Mouse (Mus musculus) MEL (cell line): ENCODE results near the gene Gm49325.

ENCODE experiments used
- CHD1 ChIP-seq: IDR thresholded peaks from 2 replicates; pipeline ENCODE4 v1.6.1; 2012; ENCODE audit warnings: low read depth, mild to moderate bottlenecking, inconsistent platforms, low read length, improper control_type of control experiment
- CTCF ChIP-seq, 3 experiments: IDR thresholded peaks in 2 of 3; conservative IDR thresholded peaks in 1 of 3; 2 replicates each; pipeline ENCODE4 v1.5.1; 2011 to 2012; ENCODE audit warnings: low read length in 3 of 3, low read depth in 2 of 3, mild to moderate bottlenecking in 2 of 3, improper control_type of control experiment in 1 of 3, inconsistent platforms in 1 of 3, mixed read lengths in 1 of 3, moderate library complexity in 1 of 3; ENCODE audit not compliant: control insufficient read depth in 1 of 3, insufficient read depth in 1 of 3, poor library complexity in 1 of 3, severe bottlenecking in 1 of 3
- E2F4 ChIP-seq: IDR thresholded peaks from 2 replicates; pipeline ENCODE4 v1.6.1; 2011; ENCODE audit warnings: low read depth, low read length, improper control_type of control experiment, borderline replicate concordance
- EP300 ChIP-seq, 2 experiments: IDR thresholded peaks; 2 replicates each; pipeline ENCODE4 v1.6.1; 2011; ENCODE audit warnings: improper control_type of control experiment in 2 of 2, low read length in 2 of 2, low read depth in 1 of 2, mild to moderate bottlenecking in 1 of 2
- GABPA ChIP-seq: IDR thresholded peaks from 2 replicates; pipeline ENCODE4 v1.6.1; 2012; ENCODE audit warnings: low read depth, mild to moderate bottlenecking, inconsistent platforms, low read length, improper control_type of control experiment, moderate library complexity
- MAX ChIP-seq: IDR thresholded peaks from 2 replicates; pipeline ENCODE4 v1.6.1; 2011; ENCODE audit warnings: low read length, improper control_type of control experiment
- POLR2A ChIP-seq, 2 experiments: IDR thresholded peaks; 2 replicates each; pipeline ENCODE4 v1.6.1; 2011 to 2012; ENCODE audit warnings: low read length in 2 of 2, mild to moderate bottlenecking in 2 of 2, control low read depth in 1 of 2, improper control_type of control experiment in 1 of 2, low read depth in 1 of 2, moderate library complexity in 1 of 2; ENCODE audit not compliant: control insufficient read depth in 1 of 2, insufficient read depth in 1 of 2, poor library complexity in 1 of 2
- RCOR1 ChIP-seq: IDR thresholded peaks from 2 replicates; pipeline ENCODE4 v1.6.1; 2012; ENCODE audit warnings: low read depth, mild to moderate bottlenecking, inconsistent platforms, low read length, improper control_type of control experiment

- TF ChIP-seq RCOR1, result no peak
- TF ChIP-seq POLR2A (IDR thresholded peaks at IDR 0.05; ENCODE audit: control insufficient read depth in 1 of 2, insufficient read depth in 1 of 2, low read depth in 1 of 2, low read length in 2 of 2, poor library complexity in 1 of 2), result no peak
- no peak for TF ChIP-seq CTCF (IDR thresholded peaks at IDR 0.05 in 2 of 3, conservative IDR thresholded peaks at IDR 0.05 in 1 of 3; ENCODE audit: control insufficient read depth in 1 of 3, insufficient read depth in 1 of 3, low read depth in 2 of 3, low read length in 3 of 3, poor library complexity in 1 of 3, severe bottlenecking in 1 of 3)
- no peak for TF ChIP-seq EP300 (IDR thresholded peaks at IDR 0.05; ENCODE audit: low read depth in 1 of 2, low read length in 2 of 2)
- no peak for TF ChIP-seq E2F4
- TF ChIP-seq MAX, result no peak
- no peak for TF ChIP-seq CHD1
- no peak for TF ChIP-seq GABPA
These were observed 16.2 kb upstream of the Gm49325 start for GRCm38 (mm10) chr10:77589749-77590148.
